Mouse (Mus musculus) heart, adult 2 months (tissue): Measurements from ENCODE around the gene Cul7. TPM values are rescaled to one million over a fixed set of nuclear protein-coding genes. Genes with fewer than 3 reads are reported as not detected.

Source experiments
- DNase-seq, 2 experiments: peaks; one replicate each; pipeline ENCODE4 v3.0.0; 2021
- H3K27ac ChIP-seq: fragments of 200-600 bp; 2 replicates; pipeline ENCODE4 v1.8.1; 2022
- H3K27me3 ChIP-seq: fragments of 200-500 bp; 2 replicates; pipeline ENCODE4 v1.6.1; 2012; ENCODE audit warnings: mild to moderate bottlenecking, low read length, inconsistent platforms, mixed read lengths; ENCODE audit not compliant: control insufficient read depth, insufficient read depth
- H3K36me3 ChIP-seq: fragments of 200-500 bp; 2 replicates; pipeline ENCODE4 v1.6.1; 2012; ENCODE audit warnings: low read length, inconsistent platforms; ENCODE audit not compliant: control insufficient read depth, insufficient read depth
- H3K4me1 ChIP-seq: fragments of 200-500 bp; 2 replicates; pipeline ENCODE4 v1.6.1; 2011; ENCODE audit warnings: low read length; ENCODE audit not compliant: control insufficient read depth, insufficient read depth
- H3K4me3 ChIP-seq: fragments of 200-600 bp; 2 replicates; pipeline ENCODE4 v1.8.1; 2022
- H3K79me2 ChIP-seq: fragments of 200-500 bp; replicated peaks from 2 replicates; pipeline ENCODE4 v1.6.1; 2012; ENCODE audit warnings: mild to moderate bottlenecking, inconsistent platforms, low read length, moderate library complexity, mixed read lengths; ENCODE audit not compliant: control insufficient read depth, insufficient read depth
- H3K9ac ChIP-seq: fragments of 200-500 bp; 2 replicates; pipeline ENCODE4 v1.6.1; 2012; ENCODE audit warnings: low read depth, mild to moderate bottlenecking, control low read depth, inconsistent platforms, low read length, mixed read lengths
- CTCF ChIP-seq: fragments of 200-600 bp; IDR thresholded peaks from 2 replicates; pipeline ENCODE4 v1.8.1; 2022; ENCODE audit warnings: antibody characterized with exemption, mild to moderate bottlenecking, moderate library complexity
- EP300 ChIP-seq: fragments of 200-500 bp; IDR thresholded peaks from 2 replicates; pipeline ENCODE4 v1.6.1; 2011; ENCODE audit warnings: low read depth, low read length, control low read depth; ENCODE audit not compliant: insufficient read depth
- POLR2A ChIP-seq: fragments of 200-500 bp; IDR thresholded peaks from 2 replicates; pipeline ENCODE4 v1.6.1; 2011; ENCODE audit warnings: mild to moderate bottlenecking, low read depth, low read length, control low read depth; ENCODE audit not compliant: insufficient read depth
- WGBS: fragments of 180-500 bp; shearing (Covaris S2); methylation state at CpG from one replicate; pipeline ENCODE4 v1.1.7; 2018; 5-methylcytosine and 5-hydroxymethylcytosine counted together
- intact Hi-C: fragments of 180-260 bp; cut with DNase I; formaldehyde crosslinking; loops from one replicate; pipeline ENCODE4 v1.15.1; 2025
- polyA plus RNA-seq: library from polyadenylated mRNA; depleted of rRNA; stranded (reverse); fragments of >200 nt; gene quantifications from 2 replicates; pipeline ENCODE4 v1.2.3, GENCODE M21; 2012
- total RNA-seq, 2 experiments: library from RNA; stranded (reverse); gene quantifications; 2 replicates each; pipeline ENCODE4 v1.2.3; 2021

Gene Cul7
- total and polyA plus RNA-seq, 3 experiments, result 16.8 to 23.4 (median 18.4) TPM

- no peaks in the 10 kb centered on the region for H3K27me3 ChIP-seq
- no peaks in the 10 kb centered on the region for H3K79me2 ChIP-seq
- no peak overlapping the region for H3K9ac ChIP-seq
- no peak overlapping the region for H3K4me3 ChIP-seq
- intact Hi-C loops, result no loop called here
- DNase-seq, result no peak
- H3K4me1 ChIP-seq, result peaks cover 6% of the 10 kb centered on the region
- no peaks in the 10 kb centered on the region for H3K36me3 ChIP-seq
- peak overlapping the region; percentile 30; the same call in 1 of the 2 replicates for H3K27ac ChIP-seq
- TF ChIP-seq CTCF, result no peak
- no peak for TF ChIP-seq EP300
- TF ChIP-seq POLR2A, result no peak
- 57% methylated on average over 12 of the region's 12 CpGs for WGBS
These were observed 25.5 kb upstream of the Cul7 start for GRCm38 (mm10) chr17:46624598-46624997.

- no peak overlapping the region for H3K4me3 ChIP-seq
- 76% methylated on average over 6 of the region's 6 CpGs for WGBS
- intact Hi-C loops, result no loop called here
- H3K27ac ChIP-seq, result no peak overlapping the region
- no peak for TF ChIP-seq POLR2A
- TF ChIP-seq CTCF, result no peak
- TF ChIP-seq EP300, result no peak
- H3K9ac ChIP-seq, result no peak overlapping the region
- DNase-seq, result no peak
- peaks cover 4% of the 10 kb centered on the region for H3K4me1 ChIP-seq
- H3K36me3 ChIP-seq, result no peaks in the 10 kb centered on the region
- H3K79me2 ChIP-seq, result no peaks in the 10 kb centered on the region
- no peaks in the 10 kb centered on the region for H3K27me3 ChIP-seq
These were observed 22.7 kb upstream of the Cul7 start for GRCm38 (mm10) chr17:46627409-46627808.

- peaks cover 4% of the 10 kb centered on the region for H3K4me1 ChIP-seq
- DNase-seq, result no peak
These were observed 21.7 kb upstream of the Cul7 start for GRCm38 (mm10) chr17:46628471-46628790.

GRCm38 (mm10) chr17:46628791-46629684 is 21.1 kb upstream of the Cul7 start, which contains the start of gene Ptk7:
Ptk7 (minus strand) TSS chr17:46629504.
- DNase-seq, result peak; percentile 66 to 71
- no peaks in the 10 kb centered on the region for H3K36me3 ChIP-seq
- no peaks in the 10 kb centered on the region for H3K79me2 ChIP-seq
- H3K9ac ChIP-seq, result peak within 1 kb of the TSS; percentile 81
- under 1% methylated on average over 85 of the region's 90 CpGs for WGBS
- TF ChIP-seq CTCF (no peak), EP300 (no peak), POLR2A (no peak)
- H3K27ac ChIP-seq, result peak within 1 kb of the TSS; percentile 51
- H3K4me1 ChIP-seq, result peaks cover 2% of the 10 kb centered on the region
- intact Hi-C loops, result no loop called here
- no peaks in the 10 kb centered on the region for H3K27me3 ChIP-seq
- peak within 1 kb of the TSS; percentile 72 for H3K4me3 ChIP-seq

More at GRCm38 (mm10) chr17:46628471-46628790, 21.7 kb upstream of the Cul7 start:
- no peaks in the 10 kb centered on the region for H3K36me3 ChIP-seq
- no peaks in the 10 kb centered on the region for H3K79me2 ChIP-seq
- TF ChIP-seq CTCF (no peak), POLR2A (no peak), EP300 (no peak)
- peak overlapping the region; percentile 81 for H3K9ac ChIP-seq
- H3K4me3 ChIP-seq, result peak overlapping the region; percentile 72
- intact Hi-C loops, result no loop called here
- H3K27me3 ChIP-seq, result no peaks in the 10 kb centered on the region
- H3K27ac ChIP-seq, result peak overlapping the region; percentile 51
- WGBS, result 3% methylated on average over 13 of the region's 13 CpGs

- Histone ChIP-seq H3K27me3 (no peaks in the 10 kb centered on the region), H3K36me3 (no peaks in the 10 kb centered on the region), H3K9ac (peak overlapping the region; percentile 81; the same call in 1 of the 2 replicates), H3K4me1 (peaks cover 2% of the 10 kb centered on the region), H3K27ac (no peak overlapping the region), H3K4me3 (peak overlapping the region; percentile 72), H3K79me2 (no peaks in the 10 kb centered on the region)
- WGBS, result 36% methylated on average over 12 of the region's 12 CpGs
- intact Hi-C loops, result no loop called here
- no peak for TF ChIP-seq POLR2A
- TF ChIP-seq EP300, result no peak
- no peak for TF ChIP-seq CTCF
- peak; percentile 52 to 63 for DNase-seq
These were observed 20.3 kb upstream of the Cul7 start for GRCm38 (mm10) chr17:46629685-46630441.
